Mouse (Mus musculus) kidney, postnatal 25 days (tissue): ENCODE data around the gene Hist1h2be.

Experiments
- DNase-seq, 2 experiments: peaks; one replicate each; pipeline ENCODE4 v3.0.0; 2021; ENCODE audit warnings: mixed read lengths in 2 of 2

The Hist1h2be gene

GRCm38 (mm10) chr13:23620733-23621531, at the start of gene Hist1h2be:
Gene Hist1h2be, minus strand, starts transcription at chr13:23621124.
- peak; percentile 70 to 84 for DNase-seq

- no peak for DNase-seq
Observed at GRCm38 (mm10) chr13:23662536-23662935, 41.6 kb upstream of the Hist1h2be start.

DNA sequence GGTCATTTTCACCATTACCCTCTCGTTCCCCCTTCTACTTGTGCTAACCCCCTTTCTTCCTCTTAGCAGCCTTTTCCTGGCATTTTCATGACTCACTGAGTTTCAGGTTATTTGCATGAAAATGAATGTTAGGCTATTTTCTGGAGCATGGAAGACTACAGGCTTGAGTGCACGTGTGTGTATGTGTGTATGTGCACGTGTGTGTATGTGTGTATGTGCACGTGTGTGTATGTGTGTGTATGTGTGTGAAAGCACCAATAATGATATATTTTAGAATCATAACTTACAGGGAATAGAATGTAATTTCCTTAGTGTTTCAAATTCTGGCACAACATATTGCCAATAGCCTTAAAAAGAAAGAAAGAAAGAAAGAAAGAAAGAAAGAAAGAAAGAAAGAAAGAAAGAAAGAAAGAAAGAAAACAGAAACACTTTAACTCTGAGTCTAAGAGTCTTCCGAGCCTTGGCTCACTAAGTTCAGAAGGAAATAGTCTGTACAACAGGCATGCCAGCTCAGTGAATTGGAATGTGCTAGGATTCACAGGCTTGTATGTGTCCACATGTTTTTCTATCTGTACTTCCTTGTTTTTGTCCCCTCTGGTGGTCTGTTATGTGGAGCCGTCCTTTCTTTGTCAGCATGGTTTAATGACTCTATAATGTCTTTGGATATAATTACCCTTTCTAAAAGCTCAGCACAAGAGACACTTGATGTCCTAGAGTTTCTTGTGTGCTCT, 38.9 kb upstream of the Hist1h2be start:
- DNase-seq: no peak

- peak in 1 of 2 experiments; percentile 16 for DNase-seq
Observed at GRCm38 (mm10) chr13:23630653-23631052, 9.7 kb upstream of the Hist1h2be start.

GRCm38 (mm10) chr13:23622861-23623450, 2.0 kb upstream of the Hist1h2be start:
- peak; percentile 22 to 43 for DNase-seq

DNA sequence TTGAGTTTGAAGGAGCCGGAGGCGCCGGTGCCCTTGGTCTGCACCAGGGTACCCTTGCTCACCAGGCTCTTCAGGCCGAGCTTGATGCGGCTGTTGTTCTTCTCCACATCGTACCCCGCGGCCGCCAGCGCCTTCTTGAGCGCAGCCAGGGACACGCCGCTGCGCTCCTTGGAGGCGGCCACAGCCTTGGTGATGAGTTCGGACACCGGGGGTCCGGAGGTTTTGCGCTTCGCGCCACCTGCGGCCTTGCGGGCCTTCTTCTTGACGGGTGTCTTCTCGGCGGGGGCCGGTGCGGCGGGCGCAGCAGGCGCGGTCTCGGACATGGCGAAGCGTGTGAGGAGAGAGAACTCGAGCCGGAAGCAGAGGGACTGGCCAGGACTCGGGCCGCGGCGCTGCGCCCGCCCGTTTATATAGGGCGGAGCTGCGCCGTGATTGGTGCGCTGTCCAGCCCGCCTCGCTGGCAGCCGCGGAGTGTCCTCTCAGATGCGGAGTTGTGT, 1.3 kb upstream of the Hist1h2be start, which contains the start of gene Hist1h1e:
TSS of gene Hist1h1e (minus strand) at position 384 of the 497 bp plus-strand sequence.
- peak; percentile 90 to 96 for DNase-seq

- DNase-seq: peak; percentile 69 to 83
Observed at GRCm38 (mm10) chr13:23621532-23622174, 729 bp upstream of the Hist1h2be start.

DNA sequence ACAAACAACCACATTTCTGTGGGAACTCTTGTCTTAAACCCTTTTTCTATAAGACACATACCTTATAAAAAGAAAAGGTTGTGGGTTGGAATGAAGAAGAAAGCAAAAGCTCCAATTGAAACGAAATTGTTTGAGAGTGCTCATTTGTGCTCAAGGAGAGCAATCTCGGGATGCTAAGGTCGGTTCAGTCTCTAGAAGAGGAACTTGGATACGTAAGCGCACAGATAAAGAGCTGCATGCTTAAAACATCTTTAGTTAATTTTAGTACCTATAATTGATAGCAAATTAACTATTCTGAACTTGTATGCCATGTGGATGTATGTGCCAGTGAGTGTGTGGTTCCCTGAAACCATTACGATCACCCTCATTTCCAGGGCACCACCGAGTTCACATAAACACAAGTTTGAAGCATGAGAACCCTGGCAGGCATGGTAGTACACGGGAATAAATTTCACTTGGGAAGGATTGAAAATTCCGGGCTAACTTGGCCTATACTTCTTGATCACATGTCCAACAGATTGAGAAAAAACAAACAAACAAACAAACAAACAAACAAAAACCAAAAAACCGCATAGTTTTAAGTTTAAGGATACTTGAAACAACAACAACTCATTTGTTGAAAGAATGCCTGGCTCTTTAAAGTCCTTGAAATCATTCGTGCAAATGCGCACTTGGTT, 730 bp downstream of the Hist1h2be start:
- DNase-seq: no peak

GRCm38 (mm10) chr13:23611638-23612037, 9.3 kb downstream of the Hist1h2be start:
- DNase-seq: no peak

GRCm38 (mm10) chr13:23610393-23610792, 10.5 kb downstream of the Hist1h2be start:
- no peak for DNase-seq

DNA sequence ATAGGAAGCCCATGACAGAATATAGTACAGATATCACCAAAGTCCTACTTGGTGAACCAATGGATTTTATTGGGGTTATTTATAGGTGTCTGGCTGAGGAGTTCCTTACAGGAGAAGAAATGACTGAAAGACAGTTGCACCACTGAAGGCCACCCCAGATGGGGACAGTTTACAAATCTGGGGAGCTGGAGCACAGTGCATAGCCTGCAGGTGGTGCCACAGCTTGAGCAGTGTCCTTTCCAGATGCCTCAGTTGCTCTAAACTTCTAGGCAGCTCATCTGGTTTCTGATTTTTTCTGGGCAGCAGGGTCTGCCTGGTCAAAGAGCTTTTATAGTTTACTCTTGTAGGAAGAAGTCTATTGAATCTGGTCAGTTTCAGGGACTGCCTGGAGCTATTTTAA, 11.1 kb downstream of the Hist1h2be start:
- DNase-seq: no peak

- DNase-seq: no peak
Observed at GRCm38 (mm10) chr13:23609209-23609608, 11.7 kb downstream of the Hist1h2be start.

DNA sequence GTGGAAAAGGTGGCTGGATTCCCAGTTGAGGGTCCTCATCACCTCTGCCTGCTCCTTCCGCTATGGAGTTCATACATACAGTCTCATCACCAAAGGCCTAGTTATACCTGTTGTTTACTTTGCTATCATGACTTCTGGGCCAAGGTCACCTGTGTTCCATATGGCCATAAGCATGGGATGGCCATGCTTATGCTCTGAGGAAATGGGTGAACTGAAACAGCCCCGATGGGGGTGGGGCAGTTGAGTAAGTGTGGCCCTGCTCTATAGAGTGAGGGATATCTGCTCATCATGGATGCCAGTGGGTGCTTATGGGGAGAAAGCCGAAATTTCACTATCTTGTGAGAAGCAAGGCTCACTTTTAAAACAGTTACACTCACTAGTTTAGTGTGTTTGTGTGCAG, 15.9 kb downstream of the Hist1h2be start:
- no peak for DNase-seq

GRCm38 (mm10) chr13:23604452-23604851, 16.5 kb downstream of the Hist1h2be start:
- no peak for DNase-seq

GRCm38 (mm10) chr13:23603182-23603699, 17.7 kb downstream of the Hist1h2be start:
- no peak for DNase-seq

GRCm38 (mm10) chr13:23597957-23598356, 23.0 kb downstream of the Hist1h2be start:
- DNase-seq: peak; percentile 73 to 84

- no peak for DNase-seq
Observed at GRCm38 (mm10) chr13:23595622-23596372, 25.1 kb downstream of the Hist1h2be start.

GRCm38 (mm10) chr13:23595185-23595584, 25.7 kb downstream of the Hist1h2be start:
- no peak for DNase-seq

DNA sequence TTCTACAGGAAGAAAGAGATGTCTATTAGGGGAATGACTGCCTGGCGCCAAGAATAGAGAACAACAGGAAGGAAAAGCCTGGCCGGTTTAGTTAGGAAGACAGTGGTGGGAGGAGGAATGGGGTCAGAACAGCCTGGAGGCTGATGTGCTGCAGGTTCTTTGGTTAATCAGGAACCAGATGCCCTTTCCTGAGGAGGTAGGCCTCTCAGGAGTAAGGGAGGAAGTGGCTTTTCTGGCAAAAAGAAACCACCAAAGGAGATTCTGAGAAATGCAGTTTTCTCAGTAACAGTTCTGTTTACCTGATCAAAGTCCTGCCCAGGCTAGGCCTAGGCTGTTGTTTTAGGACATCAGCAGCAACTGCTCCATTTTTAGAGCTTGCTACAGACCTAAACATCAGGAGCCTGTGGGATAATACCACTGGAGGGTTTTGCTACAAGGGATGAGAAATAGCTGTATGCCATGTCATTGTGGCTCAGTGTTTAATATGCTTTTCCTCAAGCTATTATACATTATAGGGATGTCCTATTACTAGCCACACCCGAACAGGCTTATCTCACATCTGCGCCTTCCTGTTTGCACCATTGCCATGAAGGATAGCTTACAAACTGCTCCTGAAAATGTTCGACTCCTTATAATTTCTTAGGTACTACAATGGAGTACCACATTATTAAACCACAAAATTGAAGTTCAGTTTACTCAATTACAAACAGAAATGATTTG, 27.7 kb downstream of the Hist1h2be start:
- peak; percentile 12 to 54 for DNase-seq

DNA sequence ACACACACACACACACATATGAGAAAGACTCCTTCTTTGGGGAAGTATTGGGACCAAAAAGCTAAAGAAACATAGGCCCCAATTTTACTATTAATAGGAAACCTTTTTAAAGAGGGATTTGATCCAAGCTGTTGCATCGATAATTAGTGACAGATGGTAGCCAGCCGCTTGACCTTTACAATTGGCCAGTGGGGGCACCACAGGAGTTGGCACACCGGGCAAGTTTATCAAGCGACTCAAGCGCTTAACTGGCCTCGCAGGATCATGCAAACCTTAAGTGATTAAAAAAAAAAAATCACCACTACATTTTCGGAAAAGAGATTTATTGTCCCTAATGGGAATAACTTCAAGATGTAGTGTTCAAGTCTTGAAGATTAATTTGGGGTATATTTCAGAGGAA, 28.3 kb downstream of the Hist1h2be start:
- no peak for DNase-seq
